Comparison of ENCODE assay signal across 8 mouse cellular contexts in the genomic region with DNA sequence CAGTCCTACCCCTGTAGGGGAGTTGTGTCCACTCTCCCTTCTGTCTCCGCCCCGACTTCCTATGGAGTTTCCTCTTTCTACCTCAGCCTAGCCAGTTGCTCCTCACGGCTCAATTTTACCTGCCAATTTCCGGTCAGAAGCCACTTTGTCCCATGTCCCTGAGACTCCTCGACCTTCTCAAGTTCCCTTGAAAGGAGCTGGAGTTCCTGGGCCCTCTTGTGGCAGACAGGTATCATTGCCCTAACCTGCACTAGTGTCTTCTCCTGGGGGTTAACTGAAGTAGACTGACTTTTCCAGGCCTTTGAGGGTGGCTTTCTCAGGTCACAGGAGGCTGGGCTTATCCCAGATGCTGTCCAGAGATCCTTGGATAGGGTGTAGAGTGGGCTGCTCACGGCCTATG.
DNase-seq lines count a peak whose midpoint lies in the region; ATAC-seq lines count a peak whose summit lies in the region.

No protein-coding gene starts in this region.

- no peak overlapping the region for H3K9ac ChIP-seq in kidney, embryonic 14.5 days (ENCODE audit: low read depth, low read length)

- no peak overlapping the region for H3K4me2 ChIP-seq in kidney, embryonic 14.5 days (replicated peaks; ENCODE audit: low read depth, low read length)

- ATAC-seq in kidney, embryonic 14.5 days (ENCODE audit: low FRiP score, low TSS enrichment): no peak
- ATAC-seq in frontal cortex, adult (ENCODE audit: low TSS enrichment): no peak

- no peak overlapping the region for H3K4me3 ChIP-seq in kidney, embryonic 14.5 days (ENCODE audit: low read length)

- no peaks in the 10 kb centered on the region for H3K36me3 ChIP-seq in kidney, embryonic 14.5 days (ENCODE audit: control insufficient read depth, insufficient read depth, low read length)

- 42% methylated on average over 6 of the region's 6 CpGs for WGBS in kidney, embryonic 14.5 days

- H3K27ac ChIP-seq in kidney, embryonic 14.5 days (ENCODE audit: low read depth, low read length): no peak overlapping the region

- no peaks in the 10 kb centered on the region for H3K9me3 ChIP-seq in kidney, embryonic 14.5 days (ENCODE audit: control insufficient read depth, low read length)

- DNase-seq in kidney, adult 11 months: peak; percentile 37
- peak; percentile 59 to 62 for DNase-seq in B cell, adult 2 months
- peak; percentile 77 for DNase-seq in ZHBTc4 (ENCODE audit: low read depth, low spot score)
- DNase-seq in kidney, postnatal 25 days: peak; percentile 41 to 63
- DNase-seq in gastrocnemius, postnatal 4 days (ENCODE audit: low spot score in 2 of 2): no peak
- DNase-seq in heart, adult 9 months (ENCODE audit: low spot score in 2 of 2): no peak

- H3K4me1 ChIP-seq in kidney, embryonic 14.5 days (ENCODE audit: control insufficient read depth, insufficient read depth, low read length): peaks cover 10% of the 10 kb centered on the region; the same call in 1 of the 2 replicates

- H3K27me3 ChIP-seq in kidney, embryonic 14.5 days (ENCODE audit: control insufficient read depth, insufficient read depth, low read length): 0 out of 2 replicates have a peak, but pooled peaks cover 9% of the 10 kb centered on the region

Comparison
In these comparisons a context has a peak if more than half of its experiments do, and no peak if none do; other contexts are left out.
1. DNase-seq: peak in kidney, adult 11 months (single experiment), B cell, adult 2 months (2 of 2), ZHBTc4 (single experiment) and kidney, postnatal 25 days (2 of 2); none in gastrocnemius, postnatal 4 days (0 of 2) and heart, adult 9 months (0 of 2).